Mouse (Mus musculus): ENCODE measurements at regions not wholly inside any gene's neighbourhood (a gene's known extent, or its start where the extent isn't known, plus 50 kb on each side); places are given as distances from the start of the nearest gene placed in this dataset.

DNA sequence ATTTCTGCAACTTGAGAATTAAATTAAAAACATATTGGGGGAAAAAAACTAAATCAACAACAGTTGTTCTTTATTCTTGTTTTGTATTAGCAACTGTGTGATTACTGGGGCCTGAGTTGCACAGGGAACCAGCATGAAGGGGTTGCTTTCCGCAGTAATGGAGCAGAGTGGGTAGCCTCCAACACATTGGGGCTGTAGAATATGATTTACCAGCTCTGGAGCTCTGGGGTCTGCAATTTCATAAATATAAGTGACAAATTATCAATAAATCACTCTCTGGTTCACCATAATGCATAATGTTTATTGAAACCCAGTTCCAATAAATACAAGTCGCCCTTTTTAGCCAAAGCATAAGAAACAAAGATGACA, 209.4 kb upstream of the Hand2 start:
- TF ChIP-seq CTCF (IDR thresholded peaks at IDR 0.05; ENCODE audit: low read depth) (no peak), EP300 (IDR thresholded peaks at IDR 0.05; ENCODE audit: low read depth) (no peak)
